Mouse (Mus musculus) liver, postnatal 0 days (tissue): ENCODE results near the gene Gch1. TPM values are rescaled to one million over a fixed set of nuclear protein-coding genes. Genes with fewer than 3 reads are reported as not detected.
A peak's percentile ranks its signal among the peaks of the same experiment; 100 is the strongest.

Experiments used
- ATAC-seq: fragments of 200-750 bp; cut with Nextera tagmentation; 2 replicates; pipeline ENCODE4 v1.8.0; 2017; ENCODE audit warnings: mild to moderate bottlenecking, moderate library complexity
- DNase-seq: peaks from one replicate; pipeline ENCODE4 v3.0.0-alpha.2; 2016
- H3K27ac ChIP-seq: fragments of 300-500 bp; sonication (generic); 2 replicates; pipeline ENCODE4 v1.5.1; 2014; ENCODE audit warnings: antibody characterized with exemption, moderate library complexity, mild to moderate bottlenecking, low read depth
- H3K27me3 ChIP-seq: fragments of 300-500 bp; sonication (generic); 2 replicates; pipeline ENCODE4 v1.6.1; 2014; ENCODE audit warnings: low read length, control low read depth, mixed read lengths; ENCODE audit not compliant: insufficient read depth
- H3K36me3 ChIP-seq: fragments of 300-500 bp; sonication (generic); replicated peaks from 2 replicates; pipeline ENCODE4 v1.6.1; 2014; ENCODE audit warnings: mild to moderate bottlenecking, control low read depth, low read length, moderate library complexity, mixed read lengths; ENCODE audit not compliant: insufficient read depth
- H3K4me1 ChIP-seq: fragments of 300-500 bp; sonication (generic); 2 replicates; pipeline ENCODE4 v1.6.1; 2014; ENCODE audit warnings: antibody characterized with exemption, mild to moderate bottlenecking, control low read depth; ENCODE audit not compliant: insufficient read depth
- H3K4me2 ChIP-seq: fragments of 300-500 bp; sonication (generic); 2 replicates; pipeline ENCODE4 v1.6.1; 2014; ENCODE audit warnings: low read depth, mild to moderate bottlenecking, low read length, moderate library complexity, mixed read lengths
- H3K4me3 ChIP-seq: fragments of 300-500 bp; sonication (generic); 2 replicates; pipeline ENCODE4 v1.5.1; 2014; ENCODE audit warnings: low read depth, low read length
- H3K9ac ChIP-seq: fragments of 300-500 bp; sonication (generic); replicated peaks from 2 replicates; pipeline ENCODE4 v1.6.1; 2014; ENCODE audit warnings: mild to moderate bottlenecking, moderate library complexity
- H3K9me3 ChIP-seq: fragments of 300-500 bp; sonication (generic); 2 replicates; pipeline ENCODE4 v1.6.1; 2016; ENCODE audit warnings: mild to moderate bottlenecking, control low read depth, low read length, mixed read lengths
- CTCF ChIP-seq: sonication (generic); IDR thresholded peaks from 2 replicates; pipeline ENCODE4 v1.5.1; 2016; ENCODE audit warnings: antibody characterized with exemption, low read depth
- EP300 ChIP-seq: IDR thresholded peaks from 2 replicates; pipeline ENCODE4 v1.6.1; 2016; ENCODE audit warnings: antibody characterized with exemption, low read depth, mild to moderate bottlenecking
- WGBS: fragments of 180-500 bp; shearing (Covaris S2); extraction: QIAGEN DNeasy Blood & Tissue Kit; methylation state at CpG from one replicate; pipeline ENCODE4 v1.1.7; 2014; ENCODE audit not compliant: insufficient replicate concordance; 5-methylcytosine and 5-hydroxymethylcytosine counted together
- polyA plus RNA-seq: library from polyadenylated mRNA; unstranded; fragments of >200 nt; fragmentation: Nextera tagmentation; extraction: Ambion mirVana; gene quantifications from 2 replicates; pipeline ENCODE4 v1.2.1, GENCODE M21; 2015

Gene Gch1
- polyA plus RNA-seq, 1 experiment from 2014 or later: 29.6 TPM

- DNase-seq (no peak), ATAC-seq (no peak)
- WGBS: 82% methylated on average over 12 of the region's 12 CpGs
- H3K9ac ChIP-seq: no peak overlapping the region
- no peaks in the 10 kb centered on the region for H3K4me1 ChIP-seq
- H3K9me3 ChIP-seq: no peaks in the 10 kb centered on the region
- no peak overlapping the region for H3K27ac ChIP-seq
- H3K27me3 ChIP-seq: no peaks in the 10 kb centered on the region
- no peak overlapping the region for H3K4me2 ChIP-seq
- H3K36me3 ChIP-seq: no peaks in the 10 kb centered on the region
- TF ChIP-seq CTCF (no peak), EP300 (no peak)
- no peak overlapping the region for H3K4me3 ChIP-seq
Observed at GRCm38 (mm10) chr14:47208564-47209493, 19.6 kb upstream of the Gch1 start.

DNA sequence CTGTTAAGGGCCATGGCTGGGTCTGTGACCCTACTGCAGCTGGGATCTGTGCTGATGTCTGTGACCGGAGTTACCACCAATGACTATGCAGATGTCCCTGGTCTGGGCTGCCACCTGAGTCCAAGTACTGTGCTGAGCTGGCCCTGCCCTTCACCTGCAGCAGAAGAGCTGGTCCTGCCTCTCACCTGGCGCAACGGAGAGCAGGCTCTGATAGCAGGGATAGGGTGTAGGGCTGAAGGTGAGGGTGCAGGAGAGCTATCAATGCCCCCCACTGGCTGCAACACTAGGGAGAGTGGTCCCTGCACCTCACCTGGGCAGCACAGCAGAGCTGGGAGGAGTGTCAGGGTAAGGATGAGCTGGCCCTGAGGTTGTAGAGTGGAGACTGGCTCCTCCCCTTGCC lies 17.4 kb upstream of the Gch1 start:
- DNase-seq: no peak
- no peaks in the 10 kb centered on the region for H3K9me3 ChIP-seq
- H3K9ac ChIP-seq: no peak overlapping the region
- H3K36me3 ChIP-seq: no peaks in the 10 kb centered on the region
- 83% methylated on average over 3 of the region's 3 CpGs for WGBS
- no peak overlapping the region for H3K4me3 ChIP-seq
- TF ChIP-seq CTCF (no peak), EP300 (no peak)
- no peaks in the 10 kb centered on the region for H3K4me1 ChIP-seq
- H3K4me2 ChIP-seq: no peak overlapping the region
- no peak for ATAC-seq
- no peak overlapping the region for H3K27ac ChIP-seq
- H3K27me3 ChIP-seq: no peaks in the 10 kb centered on the region

- no peaks in the 10 kb centered on the region for H3K36me3 ChIP-seq
- DNase-seq: no peak
- H3K4me1 ChIP-seq: no peaks in the 10 kb centered on the region
- H3K9me3 ChIP-seq: no peaks in the 10 kb centered on the region
- no peak overlapping the region for H3K27ac ChIP-seq
- no peak overlapping the region for H3K4me2 ChIP-seq
- TF ChIP-seq CTCF: no peak
- TF ChIP-seq EP300: no peak
- H3K27me3 ChIP-seq: no peaks in the 10 kb centered on the region
- 76% methylated on average over 5 of the region's 5 CpGs for WGBS
- no peak overlapping the region for H3K9ac ChIP-seq
- H3K4me3 ChIP-seq: no peak overlapping the region
- ATAC-seq: peak; percentile 65; the same call in 1 of the 2 replicates
Observed at GRCm38 (mm10) chr14:47205270-47205972, 16.2 kb upstream of the Gch1 start.

DNA sequence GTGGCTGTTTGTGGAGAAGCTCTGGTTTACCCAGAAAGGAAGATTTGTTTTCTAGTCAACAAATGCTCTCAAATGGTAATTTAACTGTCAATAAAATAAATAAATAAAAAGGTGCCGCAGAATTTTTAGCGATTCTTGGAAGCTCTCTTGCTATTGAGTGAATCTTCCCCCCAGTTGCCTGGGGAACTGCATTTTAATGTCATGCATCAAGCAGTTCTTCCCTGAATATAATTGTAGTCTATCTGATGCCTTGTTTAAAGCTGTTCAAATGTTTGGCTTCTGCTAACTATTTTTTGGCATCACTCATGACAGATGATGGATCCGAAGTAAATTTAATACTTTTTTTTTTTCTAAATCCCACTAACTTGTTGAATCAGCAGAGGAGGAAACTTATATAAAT lies 8.1 kb upstream of the Gch1 start:
- Histone ChIP-seq H3K9ac (no peak overlapping the region), H3K4me3 (no peak overlapping the region), H3K27me3 (no peaks in the 10 kb centered on the region), H3K27ac (no peak overlapping the region), H3K4me2 (no peak overlapping the region), H3K36me3 (no peaks in the 10 kb centered on the region), H3K9me3 (no peaks in the 10 kb centered on the region), H3K4me1 (no peaks in the 10 kb centered on the region)
- WGBS: 84% methylated on average over 3 of the region's 3 CpGs
- DNase-seq (no peak), ATAC-seq (no peak)
- TF ChIP-seq EP300 (no peak), CTCF (no peak)

- Histone ChIP-seq H3K4me1 (no peaks in the 10 kb centered on the region), H3K27me3 (no peaks in the 10 kb centered on the region), H3K27ac (no peak overlapping the region), H3K4me3 (no peak overlapping the region), H3K9ac (no peak overlapping the region), H3K9me3 (no peaks in the 10 kb centered on the region), H3K36me3 (no peaks in the 10 kb centered on the region), H3K4me2 (no peak overlapping the region)
- WGBS: 53% methylated on average over 8 of the region's 8 CpGs
- DNase-seq: no peak
- ATAC-seq: peak; percentile 61
- TF ChIP-seq CTCF (no peak), EP300 (0 out of 2 replicates have a peak, but pooled peaks have one; percentile 23)
Observed at GRCm38 (mm10) chr14:47196711-47197110, 7.5 kb upstream of the Gch1 start.

DNA sequence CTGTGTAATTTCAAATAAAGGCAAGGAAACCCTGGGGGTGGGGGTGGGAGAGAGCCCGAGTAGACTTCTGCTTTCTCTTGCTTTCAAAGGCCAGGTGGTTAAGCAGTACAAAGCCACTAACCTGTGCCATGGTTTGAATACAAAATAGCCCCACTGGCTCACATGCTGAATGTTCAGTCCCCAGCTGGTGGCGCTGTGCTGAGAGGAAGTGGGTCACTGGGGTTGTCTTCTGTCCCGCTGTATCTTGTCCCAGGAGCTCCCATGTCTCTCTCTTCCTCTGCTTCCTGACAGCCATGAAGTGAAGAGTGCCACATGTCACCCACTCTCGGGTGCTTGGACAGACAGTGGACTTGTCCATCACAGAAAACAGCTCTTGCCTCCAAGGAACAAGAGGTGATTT lies 4.9 kb upstream of the Gch1 start:
- H3K9ac ChIP-seq: no peak overlapping the region
- H3K4me2 ChIP-seq: no peak overlapping the region
- peak; percentile 69 for TF ChIP-seq CTCF
- TF ChIP-seq EP300: no peak
- H3K27ac ChIP-seq: no peak overlapping the region
- H3K4me3 ChIP-seq: no peak overlapping the region
- no peaks in the 10 kb centered on the region for H3K9me3 ChIP-seq
- DNase-seq (peak; percentile 58), ATAC-seq (no peak)
- H3K27me3 ChIP-seq: no peaks in the 10 kb centered on the region
- no peaks in the 10 kb centered on the region for H3K36me3 ChIP-seq
- 0 out of 2 replicates have a peak, but pooled peaks cover 5% of the 10 kb centered on the region for H3K4me1 ChIP-seq
- WGBS: 40% methylated on average over 4 of the region's 4 CpGs
